Mouse (Mus musculus): ENCODE measurements around the gene Plcb4.

DNA sequence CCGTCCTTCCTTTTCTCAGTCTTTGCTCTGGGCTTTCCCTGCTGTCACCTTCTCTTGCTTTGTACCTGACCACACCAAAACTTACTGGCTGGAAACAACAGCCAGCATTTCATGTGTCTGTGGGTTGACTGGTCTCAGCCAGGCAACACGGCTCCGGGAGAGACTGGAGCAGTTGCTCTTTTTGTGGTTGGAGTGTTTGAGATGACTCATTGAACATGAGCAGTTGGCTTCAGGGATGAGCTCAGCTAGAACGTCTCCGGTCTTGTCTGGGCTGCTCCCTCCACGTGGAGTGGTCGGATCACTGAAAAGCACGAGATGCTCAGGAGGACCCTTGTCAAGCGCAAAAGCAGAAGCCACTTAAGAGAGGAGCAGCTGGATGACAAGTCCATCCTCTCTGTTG, 78.7 kb downstream of the Plcb4 start:
- no peak for TF ChIP-seq POLR2AphosphoS2 (IDR thresholded peaks at IDR 0.05; ENCODE audit: low read depth, low read length)
- no peak for TF ChIP-seq KAT2A (IDR thresholded peaks at IDR 0.05; ENCODE audit: insufficient replicate concordance, low read length)
- no peak for TF ChIP-seq CTCF (conservative IDR thresholded peaks at IDR 0.05 in 1 of 2, IDR thresholded peaks at IDR 0.05 in 1 of 2; ENCODE audit: low read depth in 2 of 2, low read length in 2 of 2)
- no peak for TF ChIP-seq ZC3H11A (IDR thresholded peaks at IDR 0.05; ENCODE audit: low read depth, low read length)
- TF ChIP-seq POLR2A (IDR thresholded peaks at IDR 0.05; ENCODE audit: low read depth, low read length), result no peak
- no peak for TF ChIP-seq USF2 (conservative IDR thresholded peaks at IDR 0.05; ENCODE audit: low read depth, low read length)
- TF ChIP-seq ZNF384 (IDR thresholded peaks at IDR 0.05; ENCODE audit: low read depth, low read length), result no peak

Data from CH12.LX (cell line).